Mouse (Mus musculus) heart, embryonic 11.5 days (tissue): ENCODE measurements around the gene A030003K21Rik. TPM values are rescaled to one million over a fixed set of nuclear protein-coding genes. Genes with fewer than 3 reads are reported as not detected.
"Not testable (repeated sequence)": the region's sequence is repeated elsewhere in the genome, so short reads cannot be mapped to it uniquely, and the experiment has no call there.

Experiments
- ATAC-seq: fragments of 200-750 bp; cut with Nextera tagmentation; replicated peaks from 2 replicates; pipeline ENCODE4 v1.8.0; 2017; ENCODE audit warnings: moderate library complexity; ENCODE audit not compliant: insufficient number of reproducible peaks, low FRiP score, low TSS enrichment
- H3K27ac ChIP-seq: fragments of 300-500 bp; sonication (generic); 2 replicates; pipeline ENCODE4 v1.5.1; 2014; ENCODE audit warnings: mild to moderate bottlenecking, low read depth, low read length
- H3K27me3 ChIP-seq: fragments of 300-500 bp; sonication (generic); 2 replicates; pipeline ENCODE4 v1.6.1; 2014; ENCODE audit warnings: mild to moderate bottlenecking, low read length, mixed read lengths; ENCODE audit not compliant: control insufficient read depth, insufficient read depth
- H3K36me3 ChIP-seq: fragments of 300-500 bp; sonication (generic); 2 replicates; pipeline ENCODE4 v1.6.1; 2014; ENCODE audit warnings: mild to moderate bottlenecking, low read length, moderate library complexity, mixed read lengths; ENCODE audit not compliant: control insufficient read depth, insufficient read depth
- H3K4me1 ChIP-seq: fragments of 300-500 bp; sonication (generic); 2 replicates; pipeline ENCODE4 v1.6.1; 2014; ENCODE audit warnings: low read length; ENCODE audit not compliant: control insufficient read depth, insufficient read depth
- H3K4me2 ChIP-seq: fragments of 300-500 bp; sonication (generic); 2 replicates; pipeline ENCODE4 v1.6.1; 2014; ENCODE audit warnings: mild to moderate bottlenecking, moderate library complexity
- H3K4me3 ChIP-seq: fragments of 300-500 bp; sonication (generic); 2 replicates; pipeline ENCODE4 v1.5.1; 2014; ENCODE audit warnings: low read depth, low read length
- H3K9ac ChIP-seq: fragments of 300-500 bp; sonication (generic); 2 replicates; pipeline ENCODE4 v1.6.1; 2014; ENCODE audit warnings: mild to moderate bottlenecking, low read depth, low read length, moderate library complexity
- H3K9me3 ChIP-seq: fragments of 300-500 bp; sonication (generic); replicated peaks from 2 replicates; pipeline ENCODE4 v1.6.1; 2016; ENCODE audit warnings: low read length; ENCODE audit not compliant: control insufficient read depth
- WGBS: fragments of 180-500 bp; shearing (Covaris S2); extraction: QIAGEN DNeasy Blood & Tissue Kit; methylation state at CpG from one replicate; pipeline ENCODE4 v1.1.7; 2014; ENCODE audit not compliant: insufficient replicate concordance; 5-methylcytosine and 5-hydroxymethylcytosine counted together
- polyA plus RNA-seq: library from polyadenylated mRNA; unstranded; fragments of >200 nt; fragmentation: Nextera tagmentation; extraction: Ambion mirVana; gene quantifications from 2 replicates; pipeline ENCODE4 v1.2.1, GENCODE M21; 2014

Gene A030003K21Rik
- polyA plus RNA-seq, 1 experiment from 2014 or later, result not detected

DNA sequence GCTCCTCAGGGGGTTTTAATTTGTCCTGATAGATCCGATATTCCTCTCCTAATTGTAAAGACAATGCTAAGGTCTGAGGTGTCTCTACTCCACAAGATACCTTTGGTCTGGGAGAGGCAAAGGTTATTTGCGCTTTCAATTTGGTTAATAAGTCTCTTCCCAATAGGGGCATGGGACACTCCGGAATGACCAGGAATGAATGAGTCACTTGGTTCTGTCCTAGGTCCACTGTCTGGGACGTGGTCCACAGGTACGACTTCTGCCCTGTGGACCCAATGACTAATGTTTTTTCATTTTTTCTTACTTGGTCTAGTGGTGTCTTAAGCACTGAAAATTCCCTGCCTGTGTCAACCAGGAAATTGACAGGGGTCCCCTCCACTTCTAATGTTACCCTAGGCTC, 4.5 kb downstream of the A030003K21Rik start:
- WGBS, result 88% methylated on average over 5 of the region's 5 CpGs

DNA sequence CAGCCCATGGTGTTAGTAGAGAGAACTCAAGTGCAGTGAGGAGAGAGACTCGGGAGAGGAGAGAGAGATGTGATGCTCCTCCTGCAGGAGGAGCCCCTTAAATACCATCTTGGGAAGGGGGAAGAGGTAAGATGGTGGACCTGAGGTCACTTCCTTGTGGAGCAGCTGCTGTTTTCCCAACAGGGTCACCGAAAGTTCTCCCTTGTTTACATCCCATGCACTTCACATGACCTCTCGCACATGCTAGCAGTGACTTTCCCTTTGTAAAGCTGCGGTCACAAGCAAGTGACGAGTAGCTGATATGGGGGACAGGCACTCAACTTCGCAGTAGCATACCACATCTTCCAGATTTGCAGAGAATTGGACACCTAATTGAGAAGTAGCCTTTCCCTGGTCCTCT, 11.9 kb downstream of the A030003K21Rik start, which contains the start of gene Gm6217:
Gene Gm6217 (minus strand): TSS at position 74 of the 400 bp plus-strand sequence.
- not testable (repeated sequence) for H3K27ac ChIP-seq, ATAC-seq, H3K9ac ChIP-seq, H3K9me3 ChIP-seq, H3K36me3 ChIP-seq, H3K4me3 ChIP-seq, H3K27me3 ChIP-seq, H3K4me1 ChIP-seq, H3K4me2 ChIP-seq
- WGBS, result no CpG with 5 or more reads among the region's 6 CpGs

More for the DNA sequence above, 4.5 kb downstream of the A030003K21Rik start:
- Histone ChIP-seq H3K9me3 (no peaks in the 10 kb centered on the region), H3K36me3 (no peaks in the 10 kb centered on the region), H3K27ac (no peak overlapping the region), H3K27me3 (no peaks in the 10 kb centered on the region), H3K9ac (no peak overlapping the region), H3K4me3 (no peak overlapping the region), H3K4me1 (no peaks in the 10 kb centered on the region), H3K4me2 (no peak overlapping the region)
- no peak for ATAC-seq

DNA sequence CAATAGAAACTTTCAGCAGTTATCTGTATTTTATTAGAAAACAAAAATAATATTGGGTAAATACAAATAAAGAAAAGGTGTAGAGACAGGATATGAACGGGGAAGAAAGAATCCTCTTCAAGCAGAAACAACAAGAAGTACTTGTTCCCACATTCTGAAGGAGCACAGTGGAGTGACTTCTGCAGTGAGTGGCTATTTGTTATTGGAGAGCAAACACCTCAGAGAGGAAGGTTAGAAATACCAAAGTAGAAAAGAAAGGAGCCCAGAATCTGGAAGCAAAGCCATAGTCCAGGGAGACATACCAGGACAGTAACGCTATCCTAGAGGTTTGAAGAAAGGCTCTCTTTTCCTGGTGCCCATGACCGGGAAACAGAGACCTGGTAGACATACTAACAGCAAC, 12.6 kb downstream of the A030003K21Rik start:
- H3K4me1 ChIP-seq, H3K27ac ChIP-seq, H3K27me3 ChIP-seq, H3K4me3 ChIP-seq, H3K9ac ChIP-seq, H3K9me3 ChIP-seq, ATAC-seq, H3K36me3 ChIP-seq, H3K4me2 ChIP-seq: not testable (repeated sequence)
- WGBS, result 83% methylated on average over 1 of the region's 3 CpGs

DNA sequence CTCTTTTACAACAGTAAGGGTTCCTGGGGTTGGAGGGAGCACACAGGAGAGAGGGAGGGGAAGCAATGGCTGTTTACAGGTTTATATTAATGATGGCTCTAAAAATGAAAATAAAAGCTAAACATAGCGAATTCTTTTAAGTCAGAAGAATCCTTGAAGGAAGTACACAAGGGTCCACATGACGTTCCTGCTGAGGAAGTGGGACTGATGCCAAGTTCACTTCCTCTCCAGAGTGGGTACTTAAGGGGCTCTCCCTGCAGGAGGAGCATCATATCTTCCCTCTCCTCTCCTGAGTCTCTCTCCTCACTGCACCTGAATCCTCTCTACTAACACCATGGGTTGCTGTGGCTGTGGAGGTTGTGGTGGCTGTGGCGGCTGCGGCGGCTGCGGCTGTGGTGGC, 18.5 kb downstream of the A030003K21Rik start, which contains the start of gene A030014E15Rik:
Gene A030014E15Rik (plus strand): TSS at position 268 of the 400 bp plus-strand sequence.
- no peak for ATAC-seq
- Histone ChIP-seq H3K4me3 (no peak within 1 kb of the TSS), H3K9me3 (no peaks in the 10 kb centered on the region), H3K9ac (no peak within 1 kb of the TSS), H3K27me3 (no peaks in the 10 kb centered on the region), H3K4me1 (no peaks in the 10 kb centered on the region), H3K36me3 (no peaks in the 10 kb centered on the region), H3K4me2 (no peak within 1 kb of the TSS), H3K27ac (no peak within 1 kb of the TSS)
- 86% methylated on average over 6 of the region's 6 CpGs for WGBS

DNA sequence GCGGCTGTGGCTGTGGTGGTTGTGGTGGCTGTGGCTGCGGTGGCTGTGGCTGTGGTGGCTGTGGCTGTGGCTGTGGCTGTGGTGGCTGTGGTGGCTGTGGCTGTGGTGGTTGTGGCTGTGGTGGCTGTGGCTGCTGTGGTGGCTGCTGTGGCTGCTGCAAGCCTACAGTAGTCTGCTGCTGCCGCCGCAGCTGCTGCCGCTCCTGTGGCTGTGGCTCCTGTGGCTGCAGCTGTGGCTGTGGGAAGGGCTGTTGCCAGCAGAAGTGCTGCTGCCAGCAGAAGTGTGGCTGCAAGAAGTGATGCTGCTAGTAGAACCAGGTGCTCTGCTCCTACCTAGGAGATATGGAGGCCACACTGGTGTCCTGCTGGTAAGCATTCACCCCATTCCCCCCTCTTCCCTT, 29.8 kb downstream of the A030003K21Rik start:
- not testable (repeated sequence) for H3K36me3 ChIP-seq, ATAC-seq, H3K9ac ChIP-seq, H3K4me2 ChIP-seq, H3K9me3 ChIP-seq, H3K27ac ChIP-seq, H3K4me3 ChIP-seq, H3K4me1 ChIP-seq, H3K27me3 ChIP-seq
- 90% methylated on average over 5 of the region's 5 CpGs for WGBS

DNA sequence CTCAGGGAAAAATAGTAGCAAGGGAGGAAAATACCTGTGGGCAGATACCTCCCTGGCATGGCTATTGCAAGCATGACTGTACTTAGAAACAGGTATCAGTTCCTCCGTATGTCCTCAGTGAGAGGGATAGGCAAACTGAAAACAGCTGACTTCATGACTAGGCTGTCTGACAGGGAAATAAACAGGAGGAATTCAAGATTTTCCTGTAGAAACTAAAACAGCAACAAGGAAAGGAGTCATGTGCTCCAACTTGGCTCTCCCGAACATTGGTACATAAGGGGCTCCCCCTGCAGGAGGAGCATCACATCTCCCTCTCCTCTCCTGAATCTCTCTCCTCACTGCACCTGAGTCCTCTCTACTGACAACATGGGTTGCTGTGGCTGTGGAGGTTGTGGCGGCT, 30.2 kb downstream of the A030003K21Rik start, which contains the start of gene A030005L19Rik:
Gene A030005L19Rik (plus strand): TSS at position 301 of the 400 bp plus-strand sequence.
- H3K27ac ChIP-seq, result no peak within 1 kb of the TSS
- no peaks in the 10 kb centered on the region for H3K36me3 ChIP-seq
- H3K4me3 ChIP-seq, result no peak within 1 kb of the TSS
- H3K4me2 ChIP-seq, result no peak within 1 kb of the TSS
- no peaks in the 10 kb centered on the region for H3K9me3 ChIP-seq
- no peaks in the 10 kb centered on the region for H3K4me1 ChIP-seq
- no peaks in the 10 kb centered on the region for H3K27me3 ChIP-seq
- 86% methylated on average over 3 of the region's 3 CpGs for WGBS
- H3K9ac ChIP-seq, result no peak within 1 kb of the TSS
- no peak for ATAC-seq

DNA sequence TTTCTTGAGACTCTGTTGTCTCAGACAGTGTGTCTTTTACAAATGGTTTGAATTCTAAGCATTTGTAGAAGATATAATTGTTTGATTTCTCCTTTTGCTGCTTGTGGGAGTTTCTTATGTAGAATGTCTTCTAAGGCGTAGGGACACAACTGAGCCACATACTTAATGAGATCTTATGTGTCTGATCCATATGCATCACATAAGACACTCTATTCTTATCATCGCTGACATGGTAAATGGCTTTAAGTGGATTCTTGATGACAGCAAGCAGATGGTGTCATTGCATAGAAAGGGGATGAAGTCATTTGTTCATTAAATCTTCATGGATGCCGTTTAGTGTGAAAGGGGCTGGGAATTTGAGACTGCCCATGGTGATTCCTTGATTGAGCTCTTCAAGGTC, 37.3 kb downstream of the A030003K21Rik start:
- no peak for ATAC-seq
- no peak overlapping the region for H3K4me3 ChIP-seq
- no peaks in the 10 kb centered on the region for H3K9me3 ChIP-seq
- H3K9ac ChIP-seq, result no peak overlapping the region
- no peak overlapping the region for H3K27ac ChIP-seq
- H3K4me1 ChIP-seq, result no peaks in the 10 kb centered on the region
- H3K4me2 ChIP-seq, result no peak overlapping the region
- 67% methylated on average over 3 of the region's 3 CpGs for WGBS
- no peaks in the 10 kb centered on the region for H3K27me3 ChIP-seq
- no peaks in the 10 kb centered on the region; the same call in 1 of the 2 replicates for H3K36me3 ChIP-seq

DNA sequence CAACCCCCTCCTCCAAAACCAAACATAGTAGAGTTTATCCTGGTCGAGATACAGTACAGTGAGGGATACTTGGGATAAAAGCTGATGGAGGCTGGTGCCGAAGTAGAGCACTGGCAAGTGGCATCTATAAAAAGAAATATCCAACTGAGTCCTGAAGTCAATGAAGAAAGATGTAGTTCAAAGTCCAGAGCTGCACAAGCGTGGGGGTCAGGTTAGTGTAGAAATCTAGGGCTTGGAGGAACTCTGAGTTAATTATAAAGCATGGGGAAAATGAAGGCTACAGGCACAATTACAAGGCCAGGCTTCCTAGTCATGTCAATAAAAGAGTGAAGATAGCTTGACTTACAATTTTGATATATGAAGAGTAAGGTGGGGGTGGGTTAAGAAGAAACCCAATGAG, 42.0 kb downstream of the A030003K21Rik start:
- Histone ChIP-seq H3K9me3 (no peaks in the 10 kb centered on the region), H3K9ac (no peak overlapping the region), H3K36me3 (no peaks in the 10 kb centered on the region; the same call in none of the 2 replicates), H3K4me1 (no peaks in the 10 kb centered on the region), H3K4me2 (no peak overlapping the region), H3K4me3 (no peak overlapping the region), H3K27ac (no peak overlapping the region), H3K27me3 (no peaks in the 10 kb centered on the region)
- WGBS, result 85% methylated on average over 3 of the region's 3 CpGs
- no peak for ATAC-seq

DNA sequence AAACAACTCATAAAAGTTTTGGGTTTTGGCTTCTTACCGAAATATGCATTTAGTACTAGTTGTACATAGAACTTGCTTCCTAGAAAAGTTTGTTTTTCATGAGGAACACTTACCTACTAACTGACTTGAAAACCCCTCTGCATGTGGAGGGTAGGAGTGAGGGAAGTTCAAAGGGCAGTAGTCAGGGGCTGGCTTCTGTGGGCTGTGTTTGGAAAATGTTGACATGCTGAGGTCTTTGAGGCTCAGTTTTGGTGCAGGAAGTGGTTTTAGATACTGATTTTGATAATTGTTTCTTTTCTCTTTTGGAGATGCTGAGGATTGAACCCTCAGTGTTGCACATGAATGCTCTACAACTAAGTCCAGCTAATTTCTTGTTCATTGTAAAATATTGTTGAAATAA, 42.6 kb downstream of the A030003K21Rik start:
- WGBS, result 96% methylated on average over 1 of the region's 1 CpGs
- H3K4me1 ChIP-seq, result no peaks in the 10 kb centered on the region
- H3K9ac ChIP-seq, result no peak overlapping the region
- H3K4me2 ChIP-seq, result no peak overlapping the region
- H3K27me3 ChIP-seq, result no peaks in the 10 kb centered on the region
- no peaks in the 10 kb centered on the region for H3K9me3 ChIP-seq
- no peak overlapping the region for H3K4me3 ChIP-seq
- no peaks in the 10 kb centered on the region; the same call in none of the 2 replicates for H3K36me3 ChIP-seq
- ATAC-seq, result no peak
- H3K27ac ChIP-seq, result no peak overlapping the region
